Mouse (Mus musculus): Measurements from ENCODE around the gene Cavin2. TPM values are rescaled to one million over a fixed set of nuclear protein-coding genes. Genes with fewer than 3 reads are reported as not detected.
A peak's percentile ranks its signal among the peaks of the same experiment; 100 is the strongest.

The Cavin2 gene
- polyA plus RNA-seq, 1 experiment from 2014 or later, result 4.2 TPM

- Histone ChIP-seq H3K4me2 (replicated peaks) (no peak overlapping the region), H3K27me3 (no peaks in the 10 kb centered on the region)
- WGBS, result 92% methylated on average over 1 of the region's 1 CpGs
Observed at GRCm38 (mm10) chr1:51328541-51328940, 39.6 kb downstream of the Cavin2 start.

GRCm38 (mm10) chr1:51332986-51333385 is 44.1 kb downstream of the Cavin2 start:
- peak overlapping the region; percentile 54; the same call in 1 of the 2 replicates for H3K27ac ChIP-seq

More at GRCm38 (mm10) chr1:51328541-51328940, 39.6 kb downstream of the Cavin2 start:
- Histone ChIP-seq H3K4me3 (replicated peaks) (no peak overlapping the region), H3K9me3 (no peaks in the 10 kb centered on the region), H3K27ac (no peak overlapping the region), H3K9ac (replicated peaks) (no peak overlapping the region), H3K36me3 (no peaks in the 10 kb centered on the region), H3K4me1 (replicated peaks) (peaks cover 13% of the 10 kb centered on the region; the same call in 1 of the 2 replicates)
- no peak for ATAC-seq

GRCm38 (mm10) chr1:51333557-51334285 is 44.8 kb downstream of the Cavin2 start:
- H3K4me1 ChIP-seq (replicated peaks), result peaks cover 19% of the 10 kb centered on the region; the same call in 1 of the 2 replicates
- H3K27me3 ChIP-seq, result no peaks in the 10 kb centered on the region
- H3K4me3 ChIP-seq (replicated peaks), result peak overlapping the region; percentile 21
- ATAC-seq, result peak; percentile 92
- no peaks in the 10 kb centered on the region for H3K9me3 ChIP-seq
- WGBS, result 24% methylated on average over 18 of the region's 18 CpGs
- H3K36me3 ChIP-seq, result no peaks in the 10 kb centered on the region
- H3K27ac ChIP-seq, result peak overlapping the region; percentile 80
- peak overlapping the region; percentile 38 for H3K4me2 ChIP-seq (replicated peaks)
- peak overlapping the region; percentile 36 for H3K9ac ChIP-seq (replicated peaks)

More at GRCm38 (mm10) chr1:51332986-51333385, 44.1 kb downstream of the Cavin2 start:
- H3K4me2 ChIP-seq (replicated peaks), result peak overlapping the region; percentile 38
- peaks cover 19% of the 10 kb centered on the region; the same call in 1 of the 2 replicates for H3K4me1 ChIP-seq (replicated peaks)
- ATAC-seq, result peak; percentile 35; the same call in 1 of the 2 replicates
- H3K9ac ChIP-seq (replicated peaks), result no peak overlapping the region
- H3K9me3 ChIP-seq, result no peaks in the 10 kb centered on the region
- 40% methylated on average over 6 of the region's 6 CpGs for WGBS
- H3K27me3 ChIP-seq, result no peaks in the 10 kb centered on the region
- H3K36me3 ChIP-seq, result no peaks in the 10 kb centered on the region
- no peak overlapping the region for H3K4me3 ChIP-seq (replicated peaks)

GRCm38 (mm10) chr1:51334289-51334688 is 45.4 kb downstream of the Cavin2 start:
- 22% methylated on average over 6 of the region's 6 CpGs for WGBS
- peak; percentile 72 for ATAC-seq
- Histone ChIP-seq H3K9ac (replicated peaks) (peak overlapping the region; percentile 36), H3K4me1 (replicated peaks) (peaks cover 19% of the 10 kb centered on the region; the same call in 1 of the 2 replicates), H3K27ac (peak overlapping the region; percentile 80), H3K36me3 (no peaks in the 10 kb centered on the region), H3K9me3 (no peaks in the 10 kb centered on the region), H3K4me3 (replicated peaks) (no peak overlapping the region), H3K27me3 (no peaks in the 10 kb centered on the region), H3K4me2 (replicated peaks) (peak overlapping the region; percentile 22; the same call in 1 of the 2 replicates)

- Histone ChIP-seq H3K4me1 (replicated peaks) (peaks cover 19% of the 10 kb centered on the region; the same call in 1 of the 2 replicates), H3K9me3 (no peaks in the 10 kb centered on the region), H3K27me3 (no peaks in the 10 kb centered on the region), H3K36me3 (no peaks in the 10 kb centered on the region), H3K9ac (replicated peaks) (no peak overlapping the region), H3K27ac (no peak overlapping the region), H3K4me3 (replicated peaks) (no peak overlapping the region), H3K4me2 (replicated peaks) (no peak overlapping the region)
- WGBS, result 91% methylated on average over 2 of the region's 2 CpGs
- ATAC-seq, result no peak
Observed at GRCm38 (mm10) chr1:51335081-51335480, 46.2 kb downstream of the Cavin2 start.

GRCm38 (mm10) chr1:51344160-51344559 is 55.2 kb downstream of the Cavin2 start:
- H3K9ac ChIP-seq (replicated peaks), result no peak overlapping the region
- H3K4me3 ChIP-seq (replicated peaks), result no peak overlapping the region
- no peak overlapping the region for H3K4me2 ChIP-seq (replicated peaks)
- no peak for ATAC-seq
- H3K4me1 ChIP-seq (replicated peaks), result peaks cover 7% of the 10 kb centered on the region
- H3K9me3 ChIP-seq, result no peaks in the 10 kb centered on the region
- H3K27ac ChIP-seq, result no peak overlapping the region
- 41% methylated on average over 3 of the region's 3 CpGs for WGBS
- no peaks in the 10 kb centered on the region for H3K36me3 ChIP-seq
- H3K27me3 ChIP-seq, result no peaks in the 10 kb centered on the region

GRCm38 (mm10) chr1:51347596-51347995 is 58.7 kb downstream of the Cavin2 start:
- Histone ChIP-seq H3K4me3 (replicated peaks) (no peak overlapping the region), H3K4me2 (replicated peaks) (no peak overlapping the region), H3K9ac (replicated peaks) (no peak overlapping the region), H3K9me3 (no peaks in the 10 kb centered on the region), H3K36me3 (no peaks in the 10 kb centered on the region), H3K27me3 (no peaks in the 10 kb centered on the region), H3K4me1 (replicated peaks) (peaks cover 14% of the 10 kb centered on the region), H3K27ac (no peak overlapping the region)
- WGBS, result 94% methylated on average over 3 of the region's 3 CpGs
- no peak for ATAC-seq

- H3K27me3 ChIP-seq, result no peaks in the 10 kb centered on the region
- no peak overlapping the region for H3K4me3 ChIP-seq (replicated peaks)
- no peak for ATAC-seq
- peaks cover 14% of the 10 kb centered on the region for H3K4me1 ChIP-seq (replicated peaks)
- WGBS, result 79% methylated on average over 7 of the region's 7 CpGs
- no peaks in the 10 kb centered on the region for H3K36me3 ChIP-seq
- no peak overlapping the region for H3K27ac ChIP-seq
- no peak overlapping the region for H3K9ac ChIP-seq (replicated peaks)
- no peaks in the 10 kb centered on the region for H3K9me3 ChIP-seq
- H3K4me2 ChIP-seq (replicated peaks), result no peak overlapping the region
Observed at GRCm38 (mm10) chr1:51348631-51349030, 59.7 kb downstream of the Cavin2 start.

- Histone ChIP-seq H3K4me1 (replicated peaks) (peaks cover 14% of the 10 kb centered on the region), H3K27ac (peak overlapping the region; percentile 64), H3K27me3 (no peaks in the 10 kb centered on the region), H3K9ac (replicated peaks) (0 out of 2 replicates have a peak overlapping the region, but pooled peaks have one; percentile 14), H3K36me3 (no peaks in the 10 kb centered on the region), H3K4me3 (replicated peaks) (no peak overlapping the region), H3K4me2 (replicated peaks) (no peak overlapping the region), H3K9me3 (no peaks in the 10 kb centered on the region)
- WGBS, result 23% methylated on average over 7 of the region's 7 CpGs
- ATAC-seq, result peak; percentile 89
Observed at GRCm38 (mm10) chr1:51349291-51349967, 60.5 kb downstream of the Cavin2 start.

Other genes starting within 250 kb of the Cavin2 start
- 7.9 and 9.3 TPM in 2 replicates for gene Nabp1, start 189.3 kb downstream of the Cavin2 start, polyA plus RNA-seq (2015; fragmentation: Nextera tagmentation; extraction: Ambion mirVana)